Mouse (Mus musculus) limb, embryonic 12.5 days (tissue): Measurements from ENCODE around the gene Bco1. TPM values are rescaled to one million over a fixed set of nuclear protein-coding genes. Genes with fewer than 3 reads are reported as not detected.

Source experiments
- ATAC-seq: fragments of 200-750 bp; cut with Nextera tagmentation; 2 replicates; pipeline ENCODE4 v1.8.0; 2017; ENCODE audit warnings: low read depth, moderate TSS enrichment; ENCODE audit not compliant: insufficient number of reproducible peaks, insufficient read depth, low FRiP score, low TSS enrichment
- H3K27ac ChIP-seq: fragments of 300-500 bp; sonication (generic); 2 replicates; pipeline ENCODE4 v1.5.1; 2016; ENCODE audit warnings: mild to moderate bottlenecking, moderate library complexity
- H3K27me3 ChIP-seq: fragments of 300-500 bp; sonication (generic); 2 replicates; pipeline ENCODE4 v1.6.1; 2016; ENCODE audit warnings: mild to moderate bottlenecking, moderate library complexity
- H3K36me3 ChIP-seq: fragments of 300-500 bp; sonication (generic); 2 replicates; pipeline ENCODE4 v1.6.1; 2016; ENCODE audit warnings: mild to moderate bottlenecking, moderate library complexity
- H3K4me1 ChIP-seq: fragments of 300-500 bp; sonication (generic); replicated peaks from 2 replicates; pipeline ENCODE4 v1.6.1; 2016
- H3K4me2 ChIP-seq: fragments of 300-500 bp; sonication (generic); 2 replicates; pipeline ENCODE4 v1.6.1; 2016; ENCODE audit warnings: mild to moderate bottlenecking, moderate library complexity
- H3K4me3 ChIP-seq: fragments of 300-500 bp; sonication (generic); replicated peaks from 2 replicates; pipeline ENCODE4 v1.5.1; 2016; ENCODE audit warnings: mild to moderate bottlenecking
- H3K9ac ChIP-seq: fragments of 300-500 bp; sonication (generic); replicated peaks from 2 replicates; pipeline ENCODE4 v1.6.1; 2016; ENCODE audit warnings: mild to moderate bottlenecking, moderate library complexity
- H3K9me3 ChIP-seq: fragments of 300-500 bp; sonication (generic); 2 replicates; pipeline ENCODE4 v1.6.1; 2016; ENCODE audit warnings: mild to moderate bottlenecking, moderate library complexity
- WGBS: fragments of 180-500 bp; shearing (Covaris S2); methylation state at CpG from one replicate; pipeline ENCODE4 v1.1.7; 2016; 5-methylcytosine and 5-hydroxymethylcytosine counted together
- polyA plus RNA-seq: library from polyadenylated mRNA; unstranded; fragments of >200 nt; fragmentation: Nextera tagmentation; extraction: Ambion mirVana; gene quantifications from 2 replicates; pipeline ENCODE4 v1.2.1, GENCODE M21; 2016

Bco1 gene
- polyA plus RNA-seq, 1 experiment from 2014 or later: 0.14 TPM

GRCm38 (mm10) chr8:117094053-117094452 is 1.6 kb upstream of the Bco1 start:
- H3K9ac ChIP-seq: no peak overlapping the region
- ATAC-seq: no peak
- no peaks in the 10 kb centered on the region; the same call in 1 of the 2 replicates for H3K9me3 ChIP-seq
- no peak overlapping the region for H3K4me3 ChIP-seq
- WGBS: 61% methylated on average over 5 of the region's 5 CpGs
- no peak overlapping the region for H3K27ac ChIP-seq
- H3K36me3 ChIP-seq: no peaks in the 10 kb centered on the region
- peaks cover 12% of the 10 kb centered on the region for H3K4me1 ChIP-seq
- no peaks in the 10 kb centered on the region for H3K27me3 ChIP-seq
- no peak overlapping the region for H3K4me2 ChIP-seq

- WGBS: 71% methylated on average over 10 of the region's 10 CpGs
These were observed 1.5 kb downstream of the Bco1 start for GRCm38 (mm10) chr8:117097051-117097563.

GRCm38 (mm10) chr8:117097564-117098191 is 2.0 kb downstream of the Bco1 start:
- Histone ChIP-seq H3K4me1 (peaks cover 12% of the 10 kb centered on the region), H3K36me3 (no peaks in the 10 kb centered on the region), H3K9ac (no peak overlapping the region), H3K4me2 (peak overlapping the region; percentile 15; the same call in 1 of the 2 replicates), H3K4me3 (no peak overlapping the region), H3K27me3 (no peaks in the 10 kb centered on the region), H3K9me3 (peaks cover 5% of the 10 kb centered on the region), H3K27ac (0 out of 2 replicates have a peak overlapping the region, but pooled peaks have one; percentile 45)
- ATAC-seq: no peak
- WGBS: 59% methylated on average over 11 of the region's 11 CpGs

More at GRCm38 (mm10) chr8:117097051-117097563, 1.5 kb downstream of the Bco1 start:
- H3K36me3 ChIP-seq: no peaks in the 10 kb centered on the region
- peaks cover 12% of the 10 kb centered on the region for H3K4me1 ChIP-seq
- H3K9ac ChIP-seq: no peak overlapping the region
- H3K9me3 ChIP-seq: peaks cover 5% of the 10 kb centered on the region
- no peaks in the 10 kb centered on the region for H3K27me3 ChIP-seq
- no peak overlapping the region for H3K4me3 ChIP-seq
- ATAC-seq: no peak
- 0 out of 2 replicates have a peak overlapping the region, but pooled peaks have one; percentile 15 for H3K4me2 ChIP-seq
- 0 out of 2 replicates have a peak overlapping the region, but pooled peaks have one; percentile 45 for H3K27ac ChIP-seq

GRCm38 (mm10) chr8:117107533-117107932 is 11.9 kb downstream of the Bco1 start:
- Histone ChIP-seq H3K4me3 (no peak overlapping the region), H3K9me3 (peaks cover 4% of the 10 kb centered on the region; the same call in 1 of the 2 replicates), H3K4me1 (0 out of 2 replicates have a peak, but pooled peaks cover 6% of the 10 kb centered on the region), H3K27me3 (no peaks in the 10 kb centered on the region), H3K4me2 (no peak overlapping the region), H3K36me3 (no peaks in the 10 kb centered on the region), H3K9ac (no peak overlapping the region), H3K27ac (no peak overlapping the region)
- ATAC-seq: no peak
- WGBS: 15% methylated on average over 9 of the region's 9 CpGs

- H3K9me3 ChIP-seq: peaks cover 4% of the 10 kb centered on the region; the same call in 1 of the 2 replicates
- ATAC-seq: no peak
- H3K27ac ChIP-seq: no peak overlapping the region
- H3K36me3 ChIP-seq: no peaks in the 10 kb centered on the region
- no peak overlapping the region for H3K4me2 ChIP-seq
- H3K4me1 ChIP-seq: 0 out of 2 replicates have a peak, but pooled peaks cover 6% of the 10 kb centered on the region
- H3K27me3 ChIP-seq: no peaks in the 10 kb centered on the region
- H3K4me3 ChIP-seq: no peak overlapping the region
- 90% methylated on average over 19 of the region's 19 CpGs for WGBS
- no peak overlapping the region for H3K9ac ChIP-seq
These were observed 13.5 kb downstream of the Bco1 start for GRCm38 (mm10) chr8:117109018-117109711.

- Histone ChIP-seq H3K9ac (no peak overlapping the region), H3K36me3 (no peaks in the 10 kb centered on the region)
These were observed 14.2 kb downstream of the Bco1 start for GRCm38 (mm10) chr8:117109801-117110390.

GRCm38 (mm10) chr8:117111641-117112040 is 16.0 kb downstream of the Bco1 start:
- H3K36me3 ChIP-seq: no peaks in the 10 kb centered on the region
- no peaks in the 10 kb centered on the region for H3K27me3 ChIP-seq
- H3K9me3 ChIP-seq: peaks cover 4% of the 10 kb centered on the region; the same call in 1 of the 2 replicates
- no peak overlapping the region for H3K4me2 ChIP-seq
- no peak overlapping the region for H3K9ac ChIP-seq
- 0 out of 2 replicates have a peak, but pooled peaks cover 13% of the 10 kb centered on the region for H3K4me1 ChIP-seq
- no peak for ATAC-seq
- no peak overlapping the region for H3K27ac ChIP-seq
- no peak overlapping the region for H3K4me3 ChIP-seq
- 88% methylated on average over 3 of the region's 3 CpGs for WGBS

More at GRCm38 (mm10) chr8:117109801-117110390, 14.2 kb downstream of the Bco1 start:
- Histone ChIP-seq H3K4me2 (no peak overlapping the region), H3K27me3 (no peaks in the 10 kb centered on the region), H3K9me3 (peaks cover 4% of the 10 kb centered on the region; the same call in 1 of the 2 replicates), H3K27ac (no peak overlapping the region), H3K4me1 (0 out of 2 replicates have a peak, but pooled peaks cover 6% of the 10 kb centered on the region), H3K4me3 (no peak overlapping the region)
- WGBS: 54% methylated on average over 16 of the region's 16 CpGs
- ATAC-seq: no peak

GRCm38 (mm10) chr8:117112261-117112660 is 16.6 kb downstream of the Bco1 start:
- no peak overlapping the region for H3K4me2 ChIP-seq
- no peaks in the 10 kb centered on the region for H3K36me3 ChIP-seq
- no peaks in the 10 kb centered on the region for H3K27me3 ChIP-seq
- H3K9me3 ChIP-seq: peaks cover 4% of the 10 kb centered on the region; the same call in 1 of the 2 replicates
- 0 out of 2 replicates have a peak, but pooled peaks cover 13% of the 10 kb centered on the region for H3K4me1 ChIP-seq
- no peak overlapping the region for H3K9ac ChIP-seq
- 62% methylated on average over 8 of the region's 8 CpGs for WGBS
- H3K27ac ChIP-seq: no peak overlapping the region
- no peak for ATAC-seq
- no peak overlapping the region for H3K4me3 ChIP-seq

- no peaks in the 10 kb centered on the region for H3K9me3 ChIP-seq
- 44% methylated on average over 6 of the region's 6 CpGs for WGBS
- H3K9ac ChIP-seq: no peak overlapping the region
- no peak overlapping the region for H3K4me3 ChIP-seq
- H3K27ac ChIP-seq: no peak overlapping the region
- H3K4me2 ChIP-seq: no peak overlapping the region
- 0 out of 2 replicates have a peak, but pooled peaks cover 13% of the 10 kb centered on the region for H3K4me1 ChIP-seq
- ATAC-seq: no peak
- no peaks in the 10 kb centered on the region for H3K27me3 ChIP-seq
- H3K36me3 ChIP-seq: no peaks in the 10 kb centered on the region
These were observed 19.4 kb downstream of the Bco1 start for GRCm38 (mm10) chr8:117115094-117115493.

- H3K4me1 ChIP-seq: 0 out of 2 replicates have a peak, but pooled peaks cover 13% of the 10 kb centered on the region
- 9% methylated on average over 13 of the region's 13 CpGs for WGBS
- H3K4me2 ChIP-seq: peak overlapping the region; percentile 41
- H3K9me3 ChIP-seq: no peaks in the 10 kb centered on the region
- no peak overlapping the region for H3K27ac ChIP-seq
- ATAC-seq: no peak
- H3K27me3 ChIP-seq: no peaks in the 10 kb centered on the region
- H3K9ac ChIP-seq: no peak overlapping the region
- H3K36me3 ChIP-seq: no peaks in the 10 kb centered on the region
- H3K4me3 ChIP-seq: no peak overlapping the region
These were observed 20.2 kb downstream of the Bco1 start for GRCm38 (mm10) chr8:117115676-117116446.
